Mouse (Mus musculus) kidney, postnatal 36 days (tissue): ENCODE measurements around the gene Dnmt1.

Experiments
- DNase-seq, 2 experiments: peaks; one replicate each; pipeline ENCODE4 v3.0.0; 2021 to 2022; ENCODE audit warnings: mixed read lengths in 2 of 2

The Dnmt1 gene

DNA sequence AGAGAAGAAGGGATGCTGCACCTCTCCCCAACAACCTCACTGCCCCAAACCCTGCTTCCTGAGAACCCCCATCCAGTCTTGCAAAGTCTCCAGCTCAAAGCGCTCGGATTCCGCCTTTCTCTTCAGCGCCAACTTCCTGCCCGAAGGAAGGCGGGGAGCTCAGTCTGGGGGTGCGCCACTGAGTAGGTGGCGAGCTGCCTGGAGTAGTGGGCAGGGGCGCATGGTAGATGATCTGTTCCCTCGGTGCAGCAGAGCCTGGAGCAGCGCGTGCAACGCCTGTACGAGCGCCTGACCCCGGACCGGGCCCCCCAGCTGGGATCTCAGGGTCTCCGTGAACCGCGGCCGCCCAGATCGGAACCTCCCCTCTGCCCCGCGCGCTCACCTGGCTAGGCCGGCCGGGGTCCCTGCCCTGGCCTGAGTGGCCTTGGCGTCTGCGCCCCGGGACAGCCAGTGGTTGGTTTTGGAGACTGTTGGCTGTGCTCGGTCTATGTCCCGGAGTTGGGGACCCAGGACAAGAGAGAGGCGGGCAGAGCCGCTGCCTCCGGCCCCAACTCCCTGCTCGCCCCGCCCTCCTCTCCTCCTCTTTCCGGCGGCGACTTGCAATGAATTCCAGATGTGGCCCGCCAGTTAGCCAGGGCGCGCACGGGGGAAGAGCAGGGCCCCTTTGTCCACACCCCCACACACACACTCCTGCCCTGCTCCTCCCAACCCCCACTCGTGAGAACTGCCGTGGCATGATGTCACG lies 16.7 kb upstream of the Dnmt1 start, which contains the start of gene S1pr2:
TSS of gene S1pr2 (minus strand) at position 566 of the 745 bp plus-strand sequence.
- peak; percentile 74 to 87 for DNase-seq

DNA sequence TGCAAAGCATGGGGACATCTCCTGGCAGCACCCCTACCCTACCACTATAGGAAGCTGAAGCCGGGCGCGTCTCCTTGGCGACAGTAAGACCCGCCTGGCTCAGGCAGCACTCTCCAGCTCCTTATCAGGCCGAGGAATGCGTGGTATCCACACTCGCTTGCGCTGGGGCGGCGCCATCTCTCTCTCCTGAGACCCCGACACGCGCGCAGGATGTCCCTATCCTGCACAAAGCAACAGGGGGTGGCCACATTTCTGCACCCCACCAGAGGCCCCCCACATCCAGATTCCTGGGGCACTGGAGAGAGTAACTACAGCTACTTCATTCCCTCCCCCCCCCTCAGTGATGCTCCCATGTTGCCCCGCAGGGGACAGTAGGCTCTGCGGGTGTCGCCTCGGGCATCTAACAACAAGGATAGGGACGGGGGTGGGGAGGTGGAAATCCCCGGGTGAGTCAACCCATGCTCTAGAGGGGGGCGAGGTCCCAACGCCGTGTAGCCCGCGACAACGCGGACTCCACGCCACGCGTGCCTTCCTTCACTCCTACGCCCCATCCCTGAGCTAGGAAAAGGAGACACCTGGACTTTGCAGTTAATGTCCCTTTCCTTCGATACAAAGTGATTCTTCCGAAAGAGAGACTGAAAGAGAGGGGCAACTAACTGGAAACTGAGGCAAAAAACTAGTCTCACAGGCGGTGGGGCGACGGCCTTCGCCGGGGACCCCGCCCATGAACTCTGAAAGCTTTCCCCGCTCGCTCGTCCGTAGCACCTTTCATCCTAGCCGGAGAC lies 15.9 kb upstream of the Dnmt1 start:
- DNase-seq = peak in 1 of 2 experiments; percentile 49

DNA sequence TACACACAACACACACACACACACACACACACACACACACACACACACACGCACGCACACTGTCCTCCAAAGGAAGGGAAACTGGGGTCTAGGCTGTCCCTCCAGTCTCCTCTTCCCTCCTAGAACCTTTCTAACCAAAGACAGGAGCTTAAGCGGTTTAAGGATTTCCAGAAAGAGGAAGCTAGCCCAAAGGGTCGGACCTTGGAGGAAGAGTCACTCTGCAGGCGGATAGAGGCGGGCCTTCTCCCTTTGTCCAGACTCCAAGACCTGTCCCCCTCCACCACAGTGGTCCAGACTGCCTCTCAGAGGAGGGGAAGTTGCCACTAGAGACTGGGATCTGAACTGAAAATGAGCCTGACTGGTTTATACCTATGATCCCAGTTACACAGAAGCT lies 14.0 kb upstream of the Dnmt1 start:
- DNase-seq = peak in 1 of 2 experiments; percentile 32

GRCm38 (mm10) chr9:20973001-20973681 lies 13.5 kb upstream of the Dnmt1 start:
- DNase-seq = peak in 1 of 2 experiments; percentile 39

DNA sequence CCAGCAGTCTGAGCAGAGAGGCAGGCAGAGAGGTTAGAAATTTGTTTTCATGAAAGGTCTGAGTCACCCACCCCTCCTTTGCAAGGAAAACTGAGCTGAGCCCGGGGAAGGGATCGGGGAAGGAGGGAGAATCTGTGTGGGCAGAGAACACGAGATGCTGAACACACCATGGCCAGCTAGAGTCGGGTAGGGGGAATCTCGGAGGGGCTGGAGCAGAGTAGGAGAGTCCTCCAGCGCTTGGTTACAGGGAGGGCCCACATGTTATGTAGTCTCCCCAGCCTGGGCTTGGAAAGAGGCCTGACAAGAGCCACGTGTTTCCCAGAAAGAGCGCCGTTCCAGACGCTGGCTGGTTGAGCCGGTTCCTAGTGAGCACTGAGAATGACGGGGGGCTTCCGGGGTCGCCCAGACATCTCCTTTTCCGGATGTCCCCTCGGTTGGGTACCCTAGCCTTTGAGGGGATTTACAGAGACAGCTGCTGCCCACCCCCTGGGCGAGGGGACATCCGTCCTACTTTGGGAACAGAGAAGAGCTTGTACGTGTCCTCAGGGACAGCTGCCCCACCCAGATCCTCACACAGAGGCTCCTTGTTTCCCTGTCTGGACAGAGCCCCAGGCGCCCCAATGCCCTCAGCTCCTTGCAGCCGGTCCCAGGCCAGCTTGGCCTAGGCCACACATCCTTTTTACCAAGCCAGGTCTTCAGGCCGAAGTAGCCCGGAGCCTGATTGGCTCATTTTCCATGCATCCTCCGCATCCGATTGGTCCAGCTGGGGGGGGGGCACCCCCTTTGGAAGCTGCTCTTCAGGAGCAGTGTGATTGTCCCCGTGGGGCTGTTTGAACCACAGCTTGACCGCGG lies 12.7 kb upstream of the Dnmt1 start:
- DNase-seq = peak; percentile 51 to 65

DNA sequence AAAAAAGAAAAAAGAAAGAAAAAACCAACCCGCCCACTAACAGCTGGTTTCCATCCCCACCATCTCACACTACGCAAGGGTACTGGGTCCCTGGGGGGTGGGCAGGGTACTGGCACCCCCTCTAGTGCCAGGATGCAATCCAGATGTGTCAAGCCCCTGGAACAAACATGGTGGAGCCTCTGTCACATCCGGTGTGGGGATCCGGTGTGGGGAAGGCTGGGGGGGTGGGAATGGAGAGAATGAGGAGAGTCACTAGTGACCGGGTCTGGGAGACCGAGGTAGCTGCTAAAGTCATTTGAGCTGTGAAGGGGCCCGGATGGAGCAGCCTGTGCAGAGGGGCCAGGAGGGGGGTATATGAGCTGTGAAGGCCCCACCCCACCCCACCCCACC lies 12.1 kb upstream of the Dnmt1 start:
- no peak for DNase-seq

GRCm38 (mm10) chr9:20966747-20967146 lies 7.1 kb upstream of the Dnmt1 start:
- DNase-seq = no peak

DNA sequence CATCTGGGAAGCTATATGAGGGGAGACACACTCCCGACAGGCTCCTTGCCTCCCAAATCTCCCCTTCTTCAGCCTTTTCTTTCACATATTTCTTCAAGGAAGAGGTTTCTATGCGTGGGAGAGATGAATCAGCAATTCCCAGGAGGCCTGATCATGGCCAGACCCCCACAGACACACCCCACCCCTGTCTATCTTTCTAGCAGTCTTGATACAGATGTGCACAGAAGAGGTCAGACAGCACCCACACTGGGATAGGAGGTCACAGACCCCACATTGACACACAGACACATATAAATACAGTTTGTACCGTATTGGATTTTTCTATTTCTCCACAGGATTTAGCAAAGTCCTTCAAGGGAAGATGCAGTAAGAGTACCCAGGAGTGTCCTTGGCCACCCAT lies 6.3 kb upstream of the Dnmt1 start:
- no peak for DNase-seq

DNA sequence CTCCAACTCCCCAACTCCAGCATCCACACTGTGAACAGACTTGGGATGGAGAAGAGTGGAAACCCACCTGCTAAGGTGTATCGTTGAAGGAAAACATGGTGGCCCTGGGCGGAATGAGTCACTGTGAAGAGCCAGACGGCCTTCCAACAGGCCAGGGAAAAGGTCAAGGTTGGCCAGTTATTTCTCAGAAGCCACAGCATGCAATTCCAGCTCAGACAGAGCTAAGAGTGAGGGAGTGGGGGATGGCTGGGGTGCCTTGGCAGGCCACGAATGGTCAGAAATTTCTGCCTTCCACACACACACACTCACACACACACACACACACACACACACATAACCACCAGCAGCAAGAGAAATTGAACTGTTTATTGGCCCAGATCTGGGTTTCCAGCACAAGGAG lies 5.9 kb upstream of the Dnmt1 start:
- DNase-seq = no peak

DNA sequence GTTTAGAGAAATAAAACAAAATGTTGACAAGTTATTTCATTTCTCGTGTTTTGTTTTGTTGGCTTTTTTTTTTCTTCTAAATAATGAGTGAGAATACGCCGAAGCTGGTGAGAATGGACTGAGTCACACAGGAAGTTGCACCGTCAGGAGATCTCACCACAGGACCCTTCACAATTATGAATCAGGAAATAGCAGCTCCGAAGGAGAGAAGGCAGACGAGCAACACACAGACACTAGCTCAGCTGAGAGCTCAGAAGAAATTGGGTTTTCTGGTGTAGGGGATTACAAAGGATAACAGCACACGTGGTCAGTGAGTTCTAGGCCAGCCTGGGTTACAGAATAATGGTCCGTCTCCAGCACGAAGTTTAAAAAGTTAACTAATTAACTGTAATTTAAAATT lies 1.9 kb upstream of the Dnmt1 start:
- DNase-seq = no peak

DNA sequence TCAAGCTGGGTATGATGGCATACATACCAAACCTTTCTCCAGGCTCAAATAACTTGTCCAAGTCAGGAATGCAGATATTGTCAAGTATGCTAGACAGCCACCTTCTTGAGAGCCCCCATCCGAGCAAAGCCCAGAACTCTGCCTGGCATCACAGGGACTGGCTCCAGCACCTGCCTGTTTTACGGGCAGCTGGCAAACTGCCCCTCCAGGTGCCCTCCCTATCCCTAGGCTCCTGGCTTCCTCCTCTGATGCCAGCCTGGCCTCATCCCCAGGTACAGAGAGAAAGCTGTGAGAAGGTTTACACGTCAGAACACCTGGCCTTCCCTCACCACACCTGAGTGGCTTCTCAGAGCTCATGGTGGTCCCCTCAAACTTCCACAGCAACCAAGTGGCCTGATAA lies 2.7 kb downstream of the Dnmt1 start:
- no peak for DNase-seq

- peak; percentile 96 to 97 for DNase-seq
Observed at GRCm38 (mm10) chr9:20952520-20953227, 7.0 kb downstream of the Dnmt1 start.

DNA sequence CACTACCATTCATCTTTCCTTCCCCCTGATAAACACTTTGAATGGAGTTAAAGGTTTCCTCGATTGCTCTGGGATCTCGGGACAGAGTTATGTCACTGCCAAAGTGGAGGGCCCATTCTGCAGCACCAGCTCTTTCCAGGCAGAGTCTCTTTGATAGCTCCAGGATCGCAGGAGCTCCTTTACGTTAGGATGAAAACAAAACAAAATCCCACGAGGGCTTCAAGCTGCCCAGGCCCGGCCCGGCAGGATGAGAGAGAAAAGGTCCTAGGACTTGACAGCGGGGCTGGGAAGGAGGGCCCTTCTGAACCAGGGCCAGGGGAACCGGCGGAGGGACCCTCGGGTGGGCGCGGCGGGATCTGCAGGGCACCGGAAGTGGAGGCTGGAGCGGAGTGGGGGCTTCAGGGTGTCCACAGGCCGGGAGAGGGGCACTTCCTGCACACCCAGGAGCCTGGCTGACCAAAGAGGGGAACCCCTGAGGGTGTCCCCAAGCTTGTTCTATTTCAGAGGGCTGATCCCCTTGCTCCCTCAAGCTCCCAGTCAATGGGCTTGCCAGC lies 7.6 kb downstream of the Dnmt1 start:
- DNase-seq = no peak

- DNase-seq = peak; percentile 29 to 43
Observed at GRCm38 (mm10) chr9:20951441-20951840, 8.2 kb downstream of the Dnmt1 start.

DNA sequence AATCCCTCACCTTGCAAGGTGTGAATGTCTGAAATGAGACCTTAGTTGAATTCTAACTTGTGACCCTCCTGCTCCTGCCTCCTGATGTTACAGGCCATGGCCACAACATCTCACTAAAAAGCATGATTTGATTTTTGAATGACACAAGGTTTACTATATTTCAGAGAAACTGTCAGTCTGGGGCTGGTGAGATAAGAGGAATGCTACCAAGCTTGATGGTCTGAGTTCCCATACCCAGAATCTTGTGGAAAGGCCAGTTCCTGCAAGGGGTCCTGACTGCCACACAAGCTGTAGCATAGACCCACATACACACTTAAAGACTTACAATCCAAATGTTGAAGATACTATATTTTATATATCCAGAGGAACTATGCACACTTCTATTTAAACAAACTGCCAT lies 9.3 kb downstream of the Dnmt1 start:
- DNase-seq = no peak

DNA sequence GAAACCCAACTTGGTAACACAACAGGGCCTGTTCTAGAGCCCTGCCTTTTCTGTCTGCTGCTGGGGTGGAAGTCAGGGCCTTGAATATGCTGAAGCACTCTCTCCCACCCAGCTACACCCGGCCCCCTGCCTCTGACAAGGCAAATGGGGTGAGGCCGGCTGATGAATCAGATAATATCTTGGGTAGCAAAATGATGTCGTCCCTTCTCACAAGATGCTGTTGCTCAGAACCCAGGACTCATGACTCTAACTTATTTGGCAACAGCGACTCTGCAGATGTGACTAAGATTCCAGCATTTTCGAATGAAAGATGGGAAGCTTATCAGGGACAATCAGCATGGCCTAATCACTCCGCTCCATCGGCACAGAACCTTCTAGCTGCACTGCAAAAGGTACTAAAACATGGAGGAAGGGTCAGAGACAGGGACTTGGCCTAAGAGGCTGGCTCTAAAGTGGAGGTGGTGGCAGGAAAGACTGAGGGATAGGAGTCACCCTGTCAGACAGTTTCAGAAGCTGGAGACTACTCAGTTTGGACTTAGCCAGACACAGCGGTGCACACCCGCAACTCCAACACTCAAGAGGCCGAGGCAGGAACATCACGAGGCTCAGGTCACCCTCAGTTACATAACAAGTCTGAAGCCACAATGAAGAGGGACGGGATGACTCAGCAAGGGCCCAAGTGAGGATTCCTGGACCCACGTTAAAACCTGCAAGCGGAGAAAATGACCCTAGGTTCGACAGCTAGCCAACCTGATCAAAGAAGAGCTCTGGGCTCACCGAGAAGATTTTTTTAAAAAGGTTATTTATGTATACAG lies 13.4 kb downstream of the Dnmt1 start:
- peak; percentile 12 to 22 for DNase-seq

- no peak for DNase-seq
Observed at GRCm38 (mm10) chr9:20944697-20945370, 14.9 kb downstream of the Dnmt1 start.

DNA sequence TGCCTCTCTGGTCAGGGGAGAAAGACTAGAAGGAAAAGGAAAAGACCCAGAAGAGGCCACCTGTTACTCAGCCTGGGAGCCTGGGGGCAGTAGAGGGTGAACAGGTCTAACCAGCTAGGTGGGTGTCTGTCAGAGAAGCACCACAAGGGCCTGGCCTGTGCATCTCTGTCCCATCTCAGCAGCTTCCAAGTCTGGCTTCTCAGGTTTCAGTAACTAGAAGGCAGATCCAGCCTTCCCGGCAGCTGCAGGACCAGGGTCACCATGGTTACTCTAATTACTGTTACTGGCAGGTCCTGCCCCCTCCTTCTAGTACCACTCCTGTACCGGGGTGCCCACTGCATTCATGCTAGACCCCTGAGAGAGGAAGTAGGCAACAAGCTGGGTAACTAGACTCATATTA lies 15.8 kb downstream of the Dnmt1 start:
- no peak for DNase-seq

GRCm38 (mm10) chr9:20943396-20943795 lies 16.3 kb downstream of the Dnmt1 start:
- DNase-seq = no peak

GRCm38 (mm10) chr9:20923258-20923657 lies 36.4 kb downstream of the Dnmt1 start:
- DNase-seq = no peak
